Mouse (Mus musculus) spleen, adult 2 months (tissue): ENCODE measurements around the gene Magi1.

ENCODE experiments used
- CTCF ChIP-seq: fragments of 200-500 bp; IDR thresholded peaks from 2 replicates; pipeline ENCODE4 v1.5.1; 2011; ENCODE audit warnings: mild to moderate bottlenecking, inconsistent platforms; ENCODE audit not compliant: insufficient read depth, insufficient read length, insufficient replicate concordance; ENCODE audit errors: extremely low read depth
- POLR2A ChIP-seq: fragments of 200-500 bp; IDR thresholded peaks from 2 replicates; pipeline ENCODE4 v1.6.1; 2011; ENCODE audit warnings: low read depth, low read length, inconsistent platforms

GRCm38 (mm10) chr6:93871516-93871915 lies 412.2 kb downstream of the Magi1 start:
- TF ChIP-seq POLR2A (no peak), CTCF (no peak)
